Mouse (Mus musculus) lung, embryonic 14.5 days (tissue): Measurements from ENCODE around the gene Naip2. TPM values are rescaled to one million over a fixed set of nuclear protein-coding genes. Genes with fewer than 3 reads are reported as not detected.

Source experiments
- ATAC-seq: fragments of 200-750 bp; cut with Nextera tagmentation; 2 replicates; pipeline ENCODE4 v1.8.0; 2017; ENCODE audit warnings: mild to moderate bottlenecking, moderate TSS enrichment, moderate library complexity; ENCODE audit not compliant: insufficient read depth
- DNase-seq: peaks from one replicate; pipeline ENCODE4 v3.0.0-alpha.2; 2015
- H3K27ac ChIP-seq: fragments of 300-500 bp; sonication (generic); 2 replicates; pipeline ENCODE4 v1.5.1; 2014; ENCODE audit warnings: low read depth, mild to moderate bottlenecking, moderate library complexity
- H3K27me3 ChIP-seq: fragments of 300-500 bp; sonication (generic); 2 replicates; pipeline ENCODE4 v1.6.1; 2014; ENCODE audit warnings: low read length, control low read depth; ENCODE audit not compliant: insufficient read depth
- H3K36me3 ChIP-seq: fragments of 300-500 bp; sonication (generic); 2 replicates; pipeline ENCODE4 v1.6.1; 2014; ENCODE audit warnings: control low read depth; ENCODE audit not compliant: insufficient read depth
- H3K4me1 ChIP-seq: fragments of 300-500 bp; sonication (generic); 2 replicates; pipeline ENCODE4 v1.6.1; 2014; ENCODE audit warnings: antibody characterized with exemption, control low read depth; ENCODE audit not compliant: insufficient read depth
- H3K4me2 ChIP-seq: fragments of 300-500 bp; sonication (generic); 2 replicates; pipeline ENCODE4 v1.6.1; 2014; ENCODE audit warnings: mild to moderate bottlenecking
- H3K4me3 ChIP-seq: fragments of 300-500 bp; sonication (generic); 2 replicates; pipeline ENCODE4 v1.5.1; 2014; ENCODE audit warnings: low read depth, low read length
- H3K9ac ChIP-seq: fragments of 300-500 bp; sonication (generic); 2 replicates; pipeline ENCODE4 v1.6.1; 2014
- H3K9me3 ChIP-seq: fragments of 300-500 bp; sonication (generic); 2 replicates; pipeline ENCODE4 v1.6.1; 2016; ENCODE audit warnings: low read depth, low read length, control low read depth
- CTCF ChIP-seq: IDR thresholded peaks from 2 replicates; pipeline ENCODE4 v1.5.1; 2016; ENCODE audit warnings: antibody characterized with exemption, low read depth
- WGBS: fragments of 180-500 bp; shearing (Covaris S2); extraction: QIAGEN DNeasy Blood & Tissue Kit; methylation state at CpG from one replicate; pipeline ENCODE4 v1.1.7; 2014; 5-methylcytosine and 5-hydroxymethylcytosine counted together
- polyA plus RNA-seq: library from polyadenylated mRNA; unstranded; fragments of >200 nt; fragmentation: Nextera tagmentation; extraction: Ambion mirVana; gene quantifications from 2 replicates; pipeline ENCODE4 v1.2.1, GENCODE M21; 2014

The Naip2 gene
- polyA plus RNA-seq, 1 experiment from 2014 or later = 0.43 TPM

DNA sequence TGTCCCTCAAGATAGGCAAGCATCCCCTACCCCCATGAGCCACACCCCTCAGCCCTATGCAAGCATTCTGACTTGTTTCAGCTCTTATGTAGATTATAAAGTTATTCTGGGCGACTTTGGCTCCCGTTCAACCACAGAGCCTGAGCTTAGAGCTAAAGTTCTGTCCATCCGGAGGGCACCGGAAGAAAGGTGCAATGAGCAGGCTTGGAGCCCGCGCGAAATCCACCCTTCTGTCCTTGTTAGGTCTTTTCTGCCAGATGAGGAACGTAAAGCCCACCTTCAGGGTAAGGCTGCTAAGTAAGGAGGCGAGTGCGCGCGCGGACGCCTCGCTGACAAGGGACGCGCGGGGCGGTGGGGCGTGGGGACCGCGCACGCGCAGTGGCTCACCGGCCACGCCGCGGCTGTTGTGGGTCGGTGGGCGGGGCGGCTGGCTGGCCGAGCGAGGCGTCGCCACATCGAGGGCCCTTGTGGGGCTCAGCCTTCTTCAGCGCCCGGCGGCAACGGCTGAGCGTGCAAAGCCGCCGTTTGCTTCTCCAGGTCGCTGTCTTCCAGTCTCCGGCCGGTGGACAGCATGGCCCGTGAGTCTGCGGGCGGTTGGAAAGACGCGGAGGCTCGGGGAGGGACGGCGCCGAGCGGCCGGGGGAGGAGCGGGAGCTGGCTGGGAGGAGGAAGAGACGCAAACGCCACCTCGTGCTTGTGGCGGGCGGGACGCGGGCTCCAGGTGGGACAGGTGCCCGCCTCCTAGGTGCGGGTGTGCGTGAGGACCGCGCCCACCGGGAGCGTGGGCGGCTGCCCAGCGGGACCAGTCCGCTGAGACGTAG is 94.0 kb downstream of the Naip2 start, which contains the start of gene Serf1:
Serf1 (plus strand) TSS at position 361 of the 821 bp plus-strand sequence.
- DNase-seq = peak; percentile 91
- Histone ChIP-seq H3K27me3 (no peaks in the 10 kb centered on the region), H3K9ac (peak within 1 kb of the TSS; percentile 75), H3K27ac (peak within 1 kb of the TSS; percentile 52; the same call in 1 of the 2 replicates), H3K4me3 (peak within 1 kb of the TSS; percentile 75), H3K4me1 (no peaks in the 10 kb centered on the region), H3K9me3 (no peaks in the 10 kb centered on the region), H3K36me3 (no peaks in the 10 kb centered on the region), H3K4me2 (peak within 1 kb of the TSS; percentile 85)
- no peak for TF ChIP-seq CTCF
- WGBS = under 1% methylated on average over 76 of the region's 76 CpGs
- ATAC-seq = peak; percentile 73

DNA sequence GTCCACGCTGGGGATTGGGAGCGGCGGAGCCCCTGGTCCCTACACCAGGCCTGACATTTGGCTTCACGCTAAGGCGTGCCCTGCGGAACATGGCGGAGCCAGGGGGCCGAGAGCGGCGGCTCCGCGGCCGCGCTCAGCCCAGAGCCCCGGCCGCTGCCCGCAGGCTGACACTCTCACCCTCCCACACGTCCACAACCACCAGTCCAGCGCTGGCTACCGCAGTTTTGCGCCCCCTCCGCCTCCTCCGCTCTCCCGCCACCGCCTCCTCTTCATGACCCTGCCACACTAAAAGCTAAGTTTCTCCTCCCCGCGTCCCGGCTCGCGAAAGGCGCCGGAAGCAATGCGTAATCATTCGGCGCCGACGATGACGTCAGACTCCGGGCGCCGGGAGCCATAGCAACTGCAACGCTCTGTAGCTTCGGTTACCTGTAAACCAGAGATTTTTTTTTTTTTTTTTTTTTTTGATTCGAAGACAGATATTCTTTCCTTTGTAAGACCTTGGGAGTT is 98.1 kb downstream of the Naip2 start, which contains the start of gene Bdp1:
Bdp1 (minus strand) TSS at position 323 of the 507 bp plus-strand sequence.
- ATAC-seq = peak; percentile 81
- WGBS = under 1% methylated on average over 43 of the region's 44 CpGs
- no peak for TF ChIP-seq CTCF

DNA sequence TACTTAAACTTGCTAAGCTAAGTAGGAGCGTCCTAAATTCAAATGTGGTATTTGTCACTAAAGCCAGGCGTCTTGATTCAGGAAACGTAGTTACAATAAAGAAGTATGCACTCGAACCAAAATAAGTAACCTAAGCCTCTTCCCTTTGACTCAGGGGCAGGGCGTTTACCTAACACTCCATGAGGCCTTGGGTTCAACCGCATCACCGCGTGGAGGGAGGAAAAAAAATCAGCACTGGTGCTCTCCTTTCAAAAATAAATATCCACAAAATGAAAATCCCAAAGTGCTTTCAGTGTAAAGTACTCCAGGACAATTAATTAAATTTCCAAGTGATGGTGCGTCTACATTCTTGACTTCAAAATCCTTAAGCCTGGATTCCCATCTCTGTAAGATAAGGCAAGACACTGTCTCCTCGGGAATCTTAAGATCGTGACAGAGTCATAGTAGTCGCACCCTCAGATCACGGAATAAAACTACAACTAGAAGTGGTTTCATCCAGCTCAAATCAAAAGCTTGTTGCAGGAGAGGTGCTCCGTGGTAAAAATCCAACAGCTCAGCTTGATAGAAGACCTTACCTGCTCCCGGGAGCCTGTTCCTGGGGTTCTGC is 98.7 kb downstream of the Naip2 start:
- Histone ChIP-seq H3K4me3 (peak overlapping the region; percentile 92), H3K27ac (peak overlapping the region; percentile 88; the same call in 1 of the 2 replicates), H3K4me2 (peak overlapping the region; percentile 88), H3K4me1 (0 out of 2 replicates have a peak, but pooled peaks cover 3% of the 10 kb centered on the region), H3K9me3 (no peaks in the 10 kb centered on the region), H3K27me3 (no peaks in the 10 kb centered on the region), H3K36me3 (peaks cover 4% of the 10 kb centered on the region; the same call in 1 of the 2 replicates), H3K9ac (peak overlapping the region; percentile 89)
- 5% methylated on average over 15 of the region's 15 CpGs for WGBS
- DNase-seq (peak; percentile 11), ATAC-seq (peak; percentile 3; the same call in 1 of the 2 replicates)
- no peak for TF ChIP-seq CTCF

More for the DNA sequence above, 98.1 kb downstream of the Naip2 start, which contains the start of gene Bdp1:
- Histone ChIP-seq H3K27ac (peak within 1 kb of the TSS; percentile 88), H3K9ac (peak within 1 kb of the TSS; percentile 89), H3K36me3 (no peaks in the 10 kb centered on the region), H3K27me3 (no peaks in the 10 kb centered on the region), H3K4me3 (peak within 1 kb of the TSS; percentile 92), H3K4me2 (peak within 1 kb of the TSS; percentile 88), H3K9me3 (no peaks in the 10 kb centered on the region), H3K4me1 (0 out of 2 replicates have a peak, but pooled peaks cover 3% of the 10 kb centered on the region)
- peak; percentile 98 for DNase-seq

DNA sequence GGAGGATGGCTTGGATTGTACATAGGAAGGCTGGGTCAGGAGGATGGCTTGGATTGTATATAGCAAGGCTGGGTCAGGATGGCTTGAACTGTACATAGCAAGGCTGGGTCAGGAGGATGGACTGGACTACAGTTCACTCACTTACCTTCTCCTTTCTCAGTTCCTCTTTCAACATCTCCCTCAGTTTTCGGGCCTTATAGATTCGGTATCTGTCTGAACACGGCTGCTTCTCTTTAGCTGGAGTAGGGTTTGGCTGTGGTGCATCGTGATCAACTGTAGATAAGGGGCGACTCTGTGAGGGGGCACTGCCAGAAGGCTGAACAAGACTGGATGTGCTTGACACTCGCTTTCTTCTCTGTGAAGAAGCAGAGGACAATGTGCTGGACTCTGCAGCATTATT is 103.1 kb downstream of the Naip2 start:
- Histone ChIP-seq H3K27ac (no peak overlapping the region), H3K4me2 (no peak overlapping the region), H3K4me3 (no peak overlapping the region), H3K27me3 (no peaks in the 10 kb centered on the region), H3K36me3 (peaks cover 44% of the 10 kb centered on the region), H3K9ac (no peak overlapping the region), H3K4me1 (0 out of 2 replicates have a peak, but pooled peaks cover 3% of the 10 kb centered on the region), H3K9me3 (no peaks in the 10 kb centered on the region)
- no peak for TF ChIP-seq CTCF
- no peak for DNase-seq
- ATAC-seq = no peak
- 82% methylated on average over 6 of the region's 6 CpGs for WGBS

Other genes starting within 250 kb of the Naip2 start
- gene Mccc2, start 186.5 kb downstream of the Naip2 start, polyA plus RNA-seq = 44.6 and 46.9 TPM in 2 replicates
- gene Bdp1, start 98.0 kb downstream of the Naip2 start, polyA plus RNA-seq = 24.0 and 27.7 TPM in 2 replicates
- 134 and 142 TPM in 2 replicates for gene Serf1, start 94.1 kb downstream of the Naip2 start, polyA plus RNA-seq
- gene Smn1, start 77.2 kb downstream of the Naip2 start, polyA plus RNA-seq = 61.4 and 63.6 TPM in 2 replicates
- 0.28 TPM in 2 replicates for gene Naip5, start 44.2 kb upstream of the Naip2 start, polyA plus RNA-seq
- gene Naip6, start 115.6 kb upstream of the Naip2 start, polyA plus RNA-seq = 0.11 and 0.18 TPM in 2 replicates